Mouse (Mus musculus): ENCODE data around the gene Myo1e. TPM values are rescaled to one million over a fixed set of nuclear protein-coding genes. Genes with fewer than 3 reads are reported as not detected.
"Not testable (repeated sequence)": the region's sequence is repeated elsewhere in the genome, so short reads cannot be mapped to it uniquely, and the experiment has no call there.

Myo1e gene
- polyA plus RNA-seq, 1 experiment from 2014 or later, result 10.7 TPM

DNA sequence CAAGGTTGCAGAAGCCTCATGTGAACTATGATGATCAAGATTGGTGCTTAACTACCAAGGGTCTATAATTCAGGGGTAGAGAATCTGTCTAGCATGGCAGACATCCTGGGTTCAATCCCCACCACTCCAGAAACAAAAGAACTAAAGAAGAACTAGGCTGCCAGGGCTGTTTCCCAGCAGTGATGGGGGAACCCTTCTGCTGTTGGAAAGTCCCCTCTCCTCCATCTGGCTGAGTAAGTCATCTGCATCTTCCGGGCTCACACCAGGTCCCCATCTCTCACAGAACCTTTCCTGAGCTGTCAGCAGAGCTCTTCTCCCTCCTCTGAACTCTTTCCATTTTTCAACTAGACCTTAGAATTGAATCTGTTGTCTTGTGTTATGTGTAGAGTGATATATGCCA lies 45.9 kb downstream of the Myo1e start:
- DNase-seq (ENCODE audit: low spot score), result no peak
- Histone ChIP-seq H3K4me3 (ENCODE audit: low read depth, low read length) (no peak overlapping the region), H3K36me3 (ENCODE audit: control insufficient read depth, insufficient read depth, low read length) (no peaks in the 10 kb centered on the region), H3K27me3 (ENCODE audit: control insufficient read depth, insufficient read depth, low read length) (no peaks in the 10 kb centered on the region), H3K9ac (ENCODE audit: low read length) (no peak overlapping the region), H3K4me1 (ENCODE audit: control insufficient read depth, insufficient read depth, low read length) (peaks cover 9% of the 10 kb centered on the region), H3K9me3 (ENCODE audit: control insufficient read depth, low read length) (no peaks in the 10 kb centered on the region), H3K27ac (ENCODE audit: low read depth, low read length) (no peak overlapping the region), H3K4me2 (ENCODE audit: low read depth) (no peak overlapping the region)
- WGBS, result 85% methylated on average over 1 of the region's 1 CpGs
- ATAC-seq (ENCODE audit: insufficient read depth, low FRiP score, low TSS enrichment), result no peak

DNA sequence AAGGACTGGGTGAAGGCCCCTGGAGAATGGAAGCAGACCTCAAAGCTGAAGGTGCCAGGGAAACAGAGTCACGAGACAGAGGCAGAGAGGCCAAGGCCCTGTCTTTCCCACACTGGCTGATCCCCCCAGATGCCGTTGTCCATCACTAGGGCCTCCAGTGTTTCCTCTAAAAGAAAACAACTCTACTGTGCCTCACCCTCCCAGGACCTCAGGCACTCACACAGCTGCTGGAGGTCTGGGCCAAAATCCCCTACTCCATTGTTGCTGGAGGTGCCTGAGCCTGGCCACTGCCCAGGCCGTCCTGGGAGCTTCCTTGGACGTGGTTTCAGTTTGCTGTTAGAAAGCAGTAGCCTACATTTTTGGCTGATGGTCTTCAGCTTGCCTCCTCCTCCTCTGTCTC lies 47.9 kb downstream of the Myo1e start:
- no peak for ATAC-seq (ENCODE audit: insufficient read depth, low FRiP score, low TSS enrichment)
- WGBS, result 86% methylated on average over 4 of the region's 4 CpGs
- no peak overlapping the region for H3K4me3 ChIP-seq (ENCODE audit: low read depth, low read length)

DNA sequence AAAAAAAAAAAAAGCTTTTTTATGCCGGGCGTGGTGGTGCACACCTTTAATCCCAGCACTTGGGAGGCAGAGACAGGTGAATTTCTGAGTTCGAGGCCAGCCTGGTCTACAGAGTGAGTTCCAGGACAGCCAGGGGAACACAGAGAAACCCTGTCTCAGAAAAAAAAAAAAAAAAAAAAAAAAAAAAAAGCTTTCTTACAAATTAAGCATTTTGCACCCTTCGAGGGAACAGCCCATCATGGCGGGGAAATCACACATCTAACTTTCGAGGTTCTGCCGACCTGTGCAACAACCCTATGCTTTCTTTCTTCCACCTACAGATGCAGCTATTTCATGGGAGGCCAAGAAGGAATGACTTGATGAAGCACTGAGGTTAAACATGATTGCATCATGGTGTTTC lies 48.9 kb downstream of the Myo1e start:
- not testable (repeated sequence) for H3K9ac ChIP-seq (ENCODE audit: low read length); H3K4me1 ChIP-seq (ENCODE audit: control insufficient read depth, insufficient read depth, low read length); ATAC-seq (ENCODE audit: insufficient read depth, low FRiP score, low TSS enrichment); H3K27me3 ChIP-seq (ENCODE audit: control insufficient read depth, insufficient read depth, low read length); H3K4me2 ChIP-seq (ENCODE audit: low read depth); H3K36me3 ChIP-seq (ENCODE audit: control insufficient read depth, insufficient read depth, low read length); H3K4me3 ChIP-seq (ENCODE audit: low read depth, low read length); H3K9me3 ChIP-seq (ENCODE audit: control insufficient read depth, low read length); DNase-seq (ENCODE audit: low spot score); H3K27ac ChIP-seq (ENCODE audit: low read depth, low read length)
- WGBS, result 86% methylated on average over 7 of the region's 7 CpGs

More for the DNA sequence above, 47.9 kb downstream of the Myo1e start:
- no peak for DNase-seq (ENCODE audit: low spot score)
- Histone ChIP-seq H3K9me3 (ENCODE audit: control insufficient read depth, low read length) (no peaks in the 10 kb centered on the region), H3K27ac (ENCODE audit: low read depth, low read length) (no peak overlapping the region), H3K36me3 (ENCODE audit: control insufficient read depth, insufficient read depth, low read length) (no peaks in the 10 kb centered on the region), H3K27me3 (ENCODE audit: control insufficient read depth, insufficient read depth, low read length) (no peaks in the 10 kb centered on the region), H3K4me2 (ENCODE audit: low read depth) (no peak overlapping the region), H3K9ac (ENCODE audit: low read length) (no peak overlapping the region), H3K4me1 (ENCODE audit: control insufficient read depth, insufficient read depth, low read length) (peaks cover 10% of the 10 kb centered on the region)

DNA sequence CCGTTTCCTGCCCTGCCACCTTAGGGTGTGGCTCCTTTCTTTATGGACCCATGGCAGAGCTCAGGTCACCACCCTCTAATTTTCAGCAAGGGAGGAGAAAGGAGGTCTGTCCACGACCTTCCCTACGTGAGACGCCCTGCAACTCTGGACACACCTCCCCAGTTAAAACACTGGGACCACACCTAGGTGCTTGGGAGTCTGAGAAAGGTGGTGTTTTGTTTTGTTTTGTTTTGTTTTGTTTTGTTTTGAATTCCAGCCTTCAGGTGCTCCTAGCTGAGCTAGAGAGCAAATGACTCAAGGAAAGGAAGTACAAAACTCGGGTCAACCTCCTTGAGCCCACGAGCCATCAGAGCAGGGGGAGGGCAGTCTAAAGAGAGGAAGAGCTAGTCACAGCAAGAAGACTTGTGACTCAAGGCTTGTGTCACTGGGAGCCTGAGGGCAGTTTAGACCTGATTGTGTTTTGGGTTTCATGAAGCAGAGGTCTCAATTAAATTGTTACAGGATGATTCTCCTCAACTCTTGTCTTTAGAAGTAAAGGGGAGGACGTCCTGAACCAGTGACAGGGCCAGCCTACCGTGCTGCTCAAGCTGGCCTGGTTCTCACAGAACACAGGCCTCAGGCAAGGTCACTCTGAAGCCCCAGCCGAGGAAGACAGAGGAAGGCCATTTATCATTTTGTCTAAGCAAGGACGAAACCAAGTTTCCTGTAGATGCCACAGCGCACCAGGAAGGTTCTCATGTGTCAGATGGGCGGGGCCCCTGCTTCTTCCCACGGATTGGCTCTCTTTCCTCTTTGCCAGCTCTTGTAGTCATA lies 50.3 kb downstream of the Myo1e start:
- WGBS, result 41% methylated on average over 13 of the region's 13 CpGs
- H3K9ac ChIP-seq (ENCODE audit: low read length), result no peak overlapping the region; the same call in 1 of the 2 replicates
- H3K9me3 ChIP-seq (ENCODE audit: control insufficient read depth, low read length), result no peaks in the 10 kb centered on the region
- no peaks in the 10 kb centered on the region for H3K27me3 ChIP-seq (ENCODE audit: control insufficient read depth, insufficient read depth, low read length)
- no peaks in the 10 kb centered on the region for H3K36me3 ChIP-seq (ENCODE audit: control insufficient read depth, insufficient read depth, low read length)
- DNase-seq (ENCODE audit: low spot score) (peak; percentile 62), ATAC-seq (ENCODE audit: insufficient read depth, low FRiP score, low TSS enrichment) (no peak)
- no peak overlapping the region for H3K4me3 ChIP-seq (ENCODE audit: low read depth, low read length)
- no peak overlapping the region for H3K4me2 ChIP-seq (ENCODE audit: low read depth)
- peaks cover 8% of the 10 kb centered on the region for H3K4me1 ChIP-seq (ENCODE audit: control insufficient read depth, insufficient read depth, low read length)
- no peak overlapping the region for H3K27ac ChIP-seq (ENCODE audit: low read depth, low read length)

DNA sequence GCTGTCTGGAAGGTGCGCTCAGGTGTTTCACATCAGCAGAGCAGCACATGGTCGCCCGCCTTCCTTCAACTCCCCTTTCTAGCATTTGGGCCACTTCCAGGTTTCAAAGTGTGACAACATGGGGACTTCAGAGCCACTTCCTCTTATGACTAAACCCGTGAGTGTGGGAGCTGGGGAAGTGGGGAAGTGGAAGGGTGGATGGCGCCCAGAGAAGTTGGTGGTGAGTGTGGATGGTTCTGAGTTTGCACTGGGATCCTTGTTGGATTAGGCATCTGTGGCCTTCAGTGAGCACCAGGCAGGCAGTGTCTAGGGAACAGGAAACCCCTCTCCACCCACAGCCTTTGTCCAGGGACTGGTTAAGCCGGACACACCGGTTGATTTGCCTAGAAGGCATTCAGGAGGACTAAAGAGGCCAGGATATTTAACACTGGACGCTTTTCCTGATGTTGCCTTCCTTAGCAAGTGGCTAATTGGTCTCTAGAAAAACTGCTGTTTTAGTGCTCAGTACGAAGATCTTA lies 53.2 kb downstream of the Myo1e start:
- Histone ChIP-seq H3K27ac (ENCODE audit: low read depth, low read length) (no peak overlapping the region), H3K36me3 (ENCODE audit: control insufficient read depth, insufficient read depth, low read length) (no peaks in the 10 kb centered on the region), H3K4me2 (ENCODE audit: low read depth) (no peak overlapping the region), H3K4me1 (ENCODE audit: control insufficient read depth, insufficient read depth, low read length) (peaks cover 12% of the 10 kb centered on the region), H3K9me3 (ENCODE audit: control insufficient read depth, low read length) (no peaks in the 10 kb centered on the region), H3K4me3 (ENCODE audit: low read depth, low read length) (no peak overlapping the region), H3K27me3 (ENCODE audit: control insufficient read depth, insufficient read depth, low read length) (no peaks in the 10 kb centered on the region), H3K9ac (ENCODE audit: low read length) (no peak overlapping the region)
- 51% methylated on average over 9 of the region's 9 CpGs for WGBS
- ATAC-seq (ENCODE audit: insufficient read depth, low FRiP score, low TSS enrichment) (no peak), DNase-seq (ENCODE audit: low spot score) (no peak)

DNA sequence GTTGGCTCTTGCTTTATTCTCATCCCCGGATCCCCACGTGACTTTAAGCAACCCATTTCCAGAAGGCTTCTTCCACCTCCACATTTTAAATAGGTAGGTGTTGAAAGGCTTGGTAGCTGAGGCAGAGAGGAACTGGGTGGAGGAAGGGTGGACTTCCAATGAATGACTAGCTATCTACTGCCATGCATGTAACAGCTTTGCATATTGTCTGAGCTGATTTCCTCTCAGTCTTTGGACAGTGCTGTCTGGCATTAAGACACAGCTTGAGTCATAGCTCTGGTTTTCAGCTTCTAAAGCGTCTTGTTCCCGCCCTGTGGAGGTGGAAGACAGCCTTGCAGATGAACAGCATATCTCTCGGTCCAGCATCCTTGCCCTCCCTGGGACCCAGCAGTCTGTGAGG lies 54.5 kb downstream of the Myo1e start:
- no peaks in the 10 kb centered on the region for H3K27me3 ChIP-seq (ENCODE audit: control insufficient read depth, insufficient read depth, low read length)
- no peaks in the 10 kb centered on the region for H3K36me3 ChIP-seq (ENCODE audit: control insufficient read depth, insufficient read depth, low read length)
- peaks cover 12% of the 10 kb centered on the region for H3K4me1 ChIP-seq (ENCODE audit: control insufficient read depth, insufficient read depth, low read length)
- no peak overlapping the region for H3K4me2 ChIP-seq (ENCODE audit: low read depth)
- 78% methylated on average over 5 of the region's 5 CpGs for WGBS
- DNase-seq (ENCODE audit: low spot score), result no peak
- H3K4me3 ChIP-seq (ENCODE audit: low read depth, low read length), result no peak overlapping the region
- no peaks in the 10 kb centered on the region for H3K9me3 ChIP-seq (ENCODE audit: control insufficient read depth, low read length)
- ATAC-seq (ENCODE audit: insufficient read depth, low FRiP score, low TSS enrichment), result no peak
- no peak overlapping the region for H3K27ac ChIP-seq (ENCODE audit: low read depth, low read length)
- H3K9ac ChIP-seq (ENCODE audit: low read length), result no peak overlapping the region

DNA sequence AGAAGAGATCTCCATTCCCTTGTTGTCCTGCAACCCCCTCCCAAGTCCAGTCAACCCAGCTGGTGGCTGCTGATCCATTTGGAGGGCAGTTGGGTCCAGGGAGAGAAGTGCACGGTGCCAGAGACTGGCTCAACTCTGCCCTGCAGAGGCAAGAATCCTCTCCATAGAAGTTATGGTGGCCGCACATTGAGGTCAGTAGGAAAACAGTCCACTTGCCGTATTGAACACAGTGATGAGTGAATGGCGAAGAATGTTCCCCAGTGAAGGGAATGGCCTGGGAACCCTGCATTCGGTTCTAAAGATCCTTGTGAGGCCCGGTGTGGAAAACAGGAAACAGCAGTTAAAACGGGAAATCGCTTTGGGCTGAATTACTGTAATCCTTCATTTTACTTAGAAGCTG lies 56.0 kb downstream of the Myo1e start:
- Histone ChIP-seq H3K27ac (ENCODE audit: low read depth, low read length) (no peak overlapping the region), H3K4me1 (ENCODE audit: control insufficient read depth, insufficient read depth, low read length) (peaks cover 4% of the 10 kb centered on the region), H3K9me3 (ENCODE audit: control insufficient read depth, low read length) (no peaks in the 10 kb centered on the region), H3K4me2 (ENCODE audit: low read depth) (no peak overlapping the region), H3K27me3 (ENCODE audit: control insufficient read depth, insufficient read depth, low read length) (no peaks in the 10 kb centered on the region), H3K9ac (ENCODE audit: low read length) (no peak overlapping the region), H3K36me3 (ENCODE audit: control insufficient read depth, insufficient read depth, low read length) (no peaks in the 10 kb centered on the region), H3K4me3 (ENCODE audit: low read depth, low read length) (no peak overlapping the region)
- ATAC-seq (ENCODE audit: insufficient read depth, low FRiP score, low TSS enrichment) (no peak), DNase-seq (ENCODE audit: low spot score) (no peak)
- WGBS, result 53% methylated on average over 8 of the region's 8 CpGs

DNA sequence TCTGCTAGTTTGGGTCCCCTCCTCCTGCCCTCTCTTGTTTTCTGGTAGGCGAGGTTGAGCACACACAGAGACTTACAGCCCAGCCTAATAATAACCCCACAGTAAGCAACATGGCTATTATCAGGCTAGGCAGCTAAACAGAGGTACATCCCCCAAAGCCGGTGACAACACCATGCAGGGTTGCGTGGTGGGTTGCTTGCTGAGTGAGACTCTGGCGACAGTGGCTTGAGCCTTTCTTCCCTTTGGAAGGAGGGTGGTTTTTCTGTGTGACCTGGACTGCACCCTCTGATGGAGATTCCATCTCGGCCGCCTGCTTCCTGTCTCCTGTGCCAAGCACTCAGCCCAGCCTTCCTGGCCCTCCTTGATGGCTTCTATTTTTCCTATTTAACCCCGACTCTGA lies 56.6 kb downstream of the Myo1e start:
- no peaks in the 10 kb centered on the region for H3K27me3 ChIP-seq (ENCODE audit: control insufficient read depth, insufficient read depth, low read length)
- no peak overlapping the region for H3K9ac ChIP-seq (ENCODE audit: low read length)
- H3K27ac ChIP-seq (ENCODE audit: low read depth, low read length), result no peak overlapping the region
- H3K36me3 ChIP-seq (ENCODE audit: control insufficient read depth, insufficient read depth, low read length), result no peaks in the 10 kb centered on the region
- H3K4me2 ChIP-seq (ENCODE audit: low read depth), result no peak overlapping the region
- DNase-seq (ENCODE audit: low spot score) (no peak), ATAC-seq (ENCODE audit: insufficient read depth, low FRiP score, low TSS enrichment) (no peak)
- no peak overlapping the region for H3K4me3 ChIP-seq (ENCODE audit: low read depth, low read length)
- 48% methylated on average over 7 of the region's 7 CpGs for WGBS
- H3K9me3 ChIP-seq (ENCODE audit: control insufficient read depth, low read length), result no peaks in the 10 kb centered on the region
- H3K4me1 ChIP-seq (ENCODE audit: control insufficient read depth, insufficient read depth, low read length), result peaks cover 4% of the 10 kb centered on the region; the same call in 1 of the 2 replicates

DNA sequence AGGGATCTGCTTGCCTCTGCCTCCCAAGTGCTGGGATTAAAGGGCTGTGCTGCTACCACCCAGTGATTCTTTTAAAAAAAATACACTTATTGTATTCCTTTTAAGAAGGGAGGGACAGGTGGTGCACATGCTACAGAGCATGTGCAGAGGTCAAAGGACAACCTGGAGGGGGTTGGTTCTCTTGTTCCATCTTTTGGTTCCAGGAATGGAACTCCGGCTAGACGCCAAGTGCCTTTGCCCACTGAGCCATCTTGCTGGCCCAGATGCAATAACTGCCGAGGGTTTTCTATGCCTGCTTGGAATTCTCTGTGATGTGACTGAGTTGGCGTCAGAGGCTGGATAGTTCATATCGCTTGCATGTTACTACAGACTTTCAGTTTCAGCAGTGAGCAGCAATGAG lies 58.4 kb downstream of the Myo1e start:
- H3K9ac ChIP-seq (ENCODE audit: low read length), result no peak overlapping the region
- H3K36me3 ChIP-seq (ENCODE audit: control insufficient read depth, insufficient read depth, low read length), result no peaks in the 10 kb centered on the region
- 91% methylated on average over 5 of the region's 5 CpGs for WGBS
- no peak overlapping the region for H3K27ac ChIP-seq (ENCODE audit: low read depth, low read length)
- no peak for ATAC-seq (ENCODE audit: insufficient read depth, low FRiP score, low TSS enrichment)
- no peak overlapping the region for H3K4me3 ChIP-seq (ENCODE audit: low read depth, low read length)
- no peaks in the 10 kb centered on the region for H3K27me3 ChIP-seq (ENCODE audit: control insufficient read depth, insufficient read depth, low read length)
- no peaks in the 10 kb centered on the region for H3K9me3 ChIP-seq (ENCODE audit: control insufficient read depth, low read length)
- H3K4me2 ChIP-seq (ENCODE audit: low read depth), result no peak overlapping the region
- peaks cover 8% of the 10 kb centered on the region; the same call in 1 of the 2 replicates for H3K4me1 ChIP-seq (ENCODE audit: control insufficient read depth, insufficient read depth, low read length)
- DNase-seq (ENCODE audit: low spot score), result no peak
